Mouse (Mus musculus) right cerebral cortex, postnatal 36 days (tissue): ENCODE measurements around the gene Adamts9.

Experiments
- DNase-seq, 2 experiments: peaks; one replicate each; pipeline ENCODE4 v3.0.0; 2022; ENCODE audit warnings: low spot score in 2 of 2, mixed read lengths in 1 of 2

Adamts9 gene

GRCm38 (mm10) chr6:92860285-92860912 lies 82.9 kb downstream of the Adamts9 start:
- DNase-seq, result no peak

DNA sequence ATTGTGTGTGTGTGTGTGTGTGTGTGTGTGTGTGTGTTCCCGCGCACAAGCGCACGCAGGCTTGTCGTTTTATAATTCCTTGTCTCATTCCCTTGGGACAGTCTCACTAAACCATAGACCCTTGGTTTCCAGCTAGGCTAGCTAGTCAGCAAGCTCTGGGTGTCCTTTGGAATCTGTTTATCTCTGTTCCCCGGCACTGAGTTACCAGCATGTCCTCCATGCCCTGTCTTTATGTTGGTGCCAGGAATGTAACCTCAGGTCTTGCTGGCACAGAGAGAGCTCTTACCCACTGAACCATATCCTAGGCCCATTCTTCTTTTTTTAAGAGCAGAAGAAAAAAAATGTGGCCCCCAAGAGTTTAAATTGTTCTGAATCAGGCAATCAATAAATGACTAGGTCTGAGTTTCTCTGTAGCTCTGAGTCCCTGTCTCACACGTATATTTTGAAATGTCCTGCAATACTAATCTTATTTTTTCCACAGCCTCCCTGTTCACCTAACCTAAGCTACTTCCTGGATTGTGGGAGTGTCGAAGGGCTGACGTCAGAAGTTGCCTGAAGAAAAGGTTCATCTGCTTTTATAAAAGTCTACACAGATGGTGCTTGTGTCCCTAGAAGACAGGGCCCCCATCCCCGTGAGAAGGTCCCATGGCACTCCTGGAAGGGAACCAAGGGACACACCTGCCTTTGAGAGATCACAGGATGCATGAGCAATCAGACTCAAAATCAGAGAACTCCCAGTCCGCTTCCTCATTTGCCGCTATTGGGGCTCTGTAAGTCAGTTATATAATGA lies 84.4 kb downstream of the Adamts9 start:
- DNase-seq, result no peak

- no peak for DNase-seq
Measured at GRCm38 (mm10) chr6:92857761-92858160, 85.5 kb downstream of the Adamts9 start.

GRCm38 (mm10) chr6:92854873-92855272 lies 88.4 kb downstream of the Adamts9 start:
- no peak for DNase-seq

- peak; percentile 76 to 84 for DNase-seq
Measured at GRCm38 (mm10) chr6:92850250-92850649, 93.0 kb downstream of the Adamts9 start.

DNA sequence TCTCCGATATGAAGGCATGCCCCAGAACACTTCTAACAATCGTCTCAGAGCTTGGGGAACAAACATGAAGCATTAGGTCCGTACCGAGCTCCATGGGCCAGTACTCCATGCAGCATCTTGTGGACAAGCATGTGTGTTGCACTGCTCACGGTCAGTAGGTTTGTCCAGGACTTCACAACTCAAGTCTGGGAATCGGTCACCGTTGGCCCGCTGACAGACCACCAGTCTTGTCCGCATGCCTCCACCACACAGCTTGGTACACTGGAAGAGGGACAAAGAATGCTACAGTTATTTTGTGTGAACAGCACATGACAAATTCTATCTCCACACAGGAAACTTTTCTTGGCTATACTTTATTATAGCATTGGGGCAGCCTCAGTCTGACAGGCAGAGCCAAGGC lies 94.1 kb downstream of the Adamts9 start:
- DNase-seq, result no peak

DNA sequence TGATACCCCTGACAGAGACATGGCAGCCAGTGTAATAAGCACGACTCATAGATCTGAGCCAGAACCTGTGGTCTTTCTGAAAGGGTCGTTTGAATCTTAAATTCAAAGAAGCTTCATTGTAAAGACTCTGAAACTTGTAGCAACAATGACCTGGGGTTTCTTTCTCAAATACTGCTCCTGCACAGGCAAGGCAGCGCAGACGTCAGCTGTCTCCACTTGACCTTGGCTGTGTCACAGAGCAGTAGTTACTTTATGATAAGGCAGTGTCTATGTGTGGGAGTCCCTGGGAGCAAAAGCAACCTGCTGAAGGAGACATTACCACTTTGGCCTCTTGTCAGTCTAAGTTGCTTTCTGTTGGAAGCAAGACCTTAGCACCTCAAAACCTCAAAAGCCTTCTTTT lies 96.7 kb downstream of the Adamts9 start:
- no peak for DNase-seq

GRCm38 (mm10) chr6:92845898-92846297 lies 97.4 kb downstream of the Adamts9 start:
- no peak for DNase-seq

- DNase-seq, result no peak
Measured at GRCm38 (mm10) chr6:92843474-92843873, 99.8 kb downstream of the Adamts9 start.

- no peak for DNase-seq
Measured at GRCm38 (mm10) chr6:92842000-92842399, 101.3 kb downstream of the Adamts9 start.

DNA sequence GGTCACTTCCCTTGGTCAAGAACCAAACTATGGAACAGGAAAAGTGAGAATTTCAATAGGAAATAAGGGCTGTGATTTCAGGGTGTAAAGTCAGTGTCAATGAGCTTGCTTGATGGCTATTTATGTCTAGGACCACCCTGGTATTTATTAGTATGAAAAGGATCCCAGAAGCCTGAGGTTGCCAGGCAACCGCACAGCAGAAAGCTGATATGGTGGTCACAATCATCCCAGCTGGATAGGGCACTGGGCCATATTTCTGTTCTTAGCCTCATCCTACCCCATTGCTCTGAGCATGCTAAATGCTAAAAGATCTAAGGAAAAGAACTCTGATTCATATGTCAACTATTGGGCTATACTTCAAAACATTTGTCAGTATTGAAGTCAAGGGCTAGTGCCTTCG lies 112.2 kb downstream of the Adamts9 start:
- no peak for DNase-seq

- DNase-seq, result no peak
Measured at GRCm38 (mm10) chr6:92829148-92829547, 114.1 kb downstream of the Adamts9 start.

DNA sequence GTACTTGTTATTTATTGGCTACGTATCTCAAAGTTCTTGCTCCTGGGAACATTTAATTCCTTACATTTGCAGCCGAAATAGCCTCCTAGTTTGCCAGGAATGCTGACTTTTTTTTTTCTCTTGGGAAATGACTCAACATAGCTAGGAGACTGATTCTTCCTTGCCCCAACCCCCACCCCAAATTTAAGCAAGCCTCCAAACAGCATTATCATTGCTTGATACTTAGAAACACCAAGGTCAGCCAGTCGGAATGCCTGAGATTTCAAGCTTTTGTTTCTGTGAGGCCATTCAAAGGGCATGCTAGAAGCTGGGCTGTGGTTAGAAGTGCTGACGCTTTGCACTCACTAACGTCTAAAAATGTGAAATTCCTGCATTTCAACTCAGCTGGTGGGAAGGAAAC lies 115.9 kb downstream of the Adamts9 start:
- DNase-seq, result no peak

DNA sequence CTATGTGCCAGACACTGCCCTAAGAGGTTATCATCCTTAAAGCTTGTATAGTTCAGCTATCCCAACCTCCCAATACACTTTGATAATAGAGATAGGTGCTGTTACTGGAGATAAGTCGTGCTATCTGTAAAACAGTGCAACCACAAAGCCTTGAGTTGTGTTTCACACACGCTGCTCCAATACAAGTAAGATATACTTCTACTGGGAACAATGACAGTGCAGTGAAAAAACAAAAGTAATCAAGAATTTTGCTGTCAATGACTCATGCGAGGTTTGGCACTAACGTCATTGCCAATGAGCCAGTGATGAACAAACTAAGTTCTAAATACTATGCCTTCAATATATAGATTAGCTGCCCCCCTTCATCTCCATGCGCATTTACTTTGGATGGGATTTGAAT lies 116.7 kb downstream of the Adamts9 start:
- no peak for DNase-seq

- no peak for DNase-seq
Measured at GRCm38 (mm10) chr6:92823991-92824390, 119.3 kb downstream of the Adamts9 start.

GRCm38 (mm10) chr6:92822006-92822405 lies 121.3 kb downstream of the Adamts9 start:
- no peak for DNase-seq

DNA sequence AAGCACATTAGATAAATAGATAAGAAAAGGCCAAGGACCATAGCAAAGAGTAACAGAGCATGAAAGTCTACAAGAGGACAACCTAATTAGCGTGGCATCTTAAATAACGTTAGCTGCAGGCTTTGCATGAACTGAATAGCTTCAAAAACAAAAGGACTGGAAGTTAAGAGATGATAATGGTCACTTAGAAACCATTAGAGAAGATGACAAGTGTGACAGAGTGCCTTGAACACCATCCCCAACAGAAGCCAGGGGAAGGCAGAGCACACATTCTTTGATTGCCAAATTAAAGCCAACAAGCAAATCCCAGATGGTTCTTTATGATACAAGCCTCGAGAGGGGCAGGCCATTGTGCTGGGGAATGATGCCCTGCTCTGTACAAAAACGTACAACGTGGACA lies 121.7 kb downstream of the Adamts9 start:
- DNase-seq, result no peak

- DNase-seq, result no peak
Measured at GRCm38 (mm10) chr6:92817661-92818060, 125.6 kb downstream of the Adamts9 start.

GRCm38 (mm10) chr6:92816311-92816751 lies 127.0 kb downstream of the Adamts9 start, which contains the start of gene A730049H05Rik:
Gene A730049H05Rik, plus strand, starts transcription at chr6:92816478.
- DNase-seq, result no peak

DNA sequence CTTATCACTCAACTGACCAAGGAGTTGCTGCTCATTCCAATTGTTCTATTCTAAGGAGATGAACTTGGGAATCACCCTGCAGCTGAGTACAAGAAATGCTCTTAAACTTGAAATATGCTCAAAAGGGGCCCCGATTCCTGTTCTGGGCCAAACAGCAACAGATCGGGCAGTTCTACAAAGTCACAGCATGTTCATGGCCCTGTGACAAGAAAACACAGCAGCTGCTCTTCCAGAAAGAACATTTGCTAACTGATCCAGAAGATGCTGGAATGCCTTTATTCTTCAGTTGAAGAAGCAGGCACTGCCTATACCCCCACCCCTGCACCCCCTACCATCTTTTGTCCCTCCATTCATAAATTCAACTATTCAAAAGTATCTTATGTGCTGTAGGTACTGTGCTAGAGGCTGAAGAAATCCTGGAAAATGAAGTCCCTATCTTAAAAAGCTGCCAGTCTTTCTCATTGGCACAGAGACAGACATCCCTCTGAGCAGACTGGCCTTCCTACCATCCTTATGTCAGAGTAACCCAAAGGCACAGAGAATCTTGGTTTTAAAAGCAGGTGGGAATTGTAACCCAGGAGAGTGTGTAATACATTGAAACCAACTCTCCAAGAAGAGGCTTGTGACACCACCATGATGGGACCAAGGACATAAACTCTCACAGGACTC lies 130.5 kb downstream of the Adamts9 start:
- no peak for DNase-seq

DNA sequence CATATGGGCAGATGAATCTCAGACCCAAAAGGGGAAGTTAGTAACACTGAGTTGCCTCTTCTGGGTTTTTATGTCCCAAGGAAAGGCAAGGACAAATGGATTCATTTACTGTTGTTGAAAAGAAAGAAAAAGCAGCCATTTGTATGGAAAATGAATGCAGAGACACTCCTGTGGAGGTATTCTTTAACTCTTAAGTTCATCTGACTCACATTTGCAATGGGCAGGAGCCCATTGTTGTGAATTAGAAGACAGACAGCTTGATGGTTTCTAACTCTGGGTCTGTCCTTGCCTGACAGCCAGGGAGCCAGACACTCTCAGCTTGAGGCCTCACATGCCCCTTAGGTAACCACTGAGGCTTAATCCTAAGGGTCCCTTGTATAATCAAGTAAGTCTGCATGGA lies 131.7 kb downstream of the Adamts9 start:
- no peak for DNase-seq

DNA sequence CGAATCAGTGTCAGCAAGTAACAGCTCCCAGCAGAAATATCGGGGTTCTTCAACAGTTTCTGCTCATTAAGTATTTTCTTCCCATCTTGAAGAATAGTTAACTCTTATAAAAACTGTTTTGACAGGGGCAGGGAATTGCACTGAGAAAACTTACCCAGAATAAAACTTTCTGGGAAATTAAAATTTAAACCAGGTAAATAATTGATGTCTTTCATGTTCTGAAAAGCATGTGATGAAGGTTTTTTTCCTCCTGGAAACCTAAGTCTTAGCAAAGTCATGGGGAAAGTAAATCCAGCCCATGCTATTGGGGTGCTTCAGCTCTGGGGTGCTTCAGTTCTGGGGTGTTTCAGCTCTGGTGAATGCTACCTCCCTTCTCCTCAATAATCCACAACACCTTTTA lies 132.7 kb downstream of the Adamts9 start:
- DNase-seq, result no peak

DNA sequence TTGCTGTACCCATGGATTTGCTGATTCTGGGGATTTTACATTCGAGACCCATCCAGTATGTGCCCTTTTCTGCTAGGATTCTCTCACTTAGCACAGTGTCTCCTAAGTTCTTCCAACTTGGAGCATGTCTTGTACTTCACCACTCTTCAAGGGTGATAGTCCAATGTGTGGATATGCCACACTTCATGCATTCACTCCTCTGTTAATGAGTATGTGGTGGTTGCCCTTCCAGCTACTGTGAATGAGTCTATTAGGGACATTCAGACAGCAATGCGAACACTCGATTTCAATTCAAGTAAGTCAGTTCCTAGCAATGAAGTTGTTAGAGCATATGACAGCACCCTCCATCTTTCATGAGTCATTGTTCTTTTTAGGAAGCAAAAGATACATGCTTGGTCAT lies 133.5 kb downstream of the Adamts9 start:
- no peak for DNase-seq
